Mouse (Mus musculus): Measurements from ENCODE around the gene Camta2.

Camta2 gene

DNA sequence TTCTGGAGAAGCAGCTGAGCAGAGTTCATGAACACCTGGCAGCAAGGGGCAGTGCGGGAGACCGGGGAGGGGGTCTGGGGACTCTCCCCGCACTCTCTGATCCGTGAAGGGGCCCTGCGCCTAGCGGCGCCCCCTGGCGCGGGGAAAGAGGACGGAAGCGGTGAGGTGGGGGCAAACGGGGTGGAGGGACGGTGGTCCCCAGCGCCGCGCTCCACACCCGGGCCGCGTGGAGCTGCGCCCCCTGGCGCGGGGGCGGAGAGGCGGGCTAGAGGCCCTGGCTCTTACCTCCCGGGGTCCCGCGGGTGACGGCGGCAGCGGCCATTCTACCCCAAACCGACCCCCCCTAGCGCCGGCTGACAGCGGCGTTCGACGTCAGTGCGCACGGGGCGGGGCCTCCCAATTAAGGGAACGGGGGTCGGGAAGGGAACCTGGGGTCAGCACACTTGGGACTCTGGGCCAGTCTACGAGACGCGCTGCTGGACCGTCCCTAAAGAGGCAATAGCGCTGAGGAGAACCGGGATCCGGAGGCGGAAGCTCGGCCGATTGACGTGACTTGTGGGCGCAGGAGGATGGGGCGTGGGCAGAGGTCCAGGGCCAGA, at the start of gene Camta2:
Camta2 (minus strand) TSS at position 505 of the 599 bp plus-strand sequence.
- peak; percentile 75 for DNase-seq (ENCODE audit: low spot score)

DNA sequence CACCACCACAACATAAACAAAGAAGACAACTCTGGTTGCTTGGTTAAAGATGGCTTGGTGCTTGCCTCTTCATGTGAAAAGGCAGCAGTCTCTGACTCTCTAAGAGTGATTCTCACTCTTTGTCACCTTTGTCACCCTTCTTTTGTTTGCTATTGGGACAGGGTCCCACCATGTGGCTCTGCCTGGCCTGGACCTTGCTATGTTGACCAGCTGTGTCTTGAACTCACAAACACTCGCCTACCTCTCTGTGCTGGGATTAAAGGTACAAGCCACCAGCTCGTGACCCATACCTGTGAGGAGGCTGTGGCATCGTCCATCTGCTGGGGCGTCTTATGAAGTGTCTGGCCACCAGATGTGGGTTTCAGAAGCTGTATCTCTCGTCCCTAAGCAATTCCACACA, 45.4 kb upstream of the Camta2 start:
- no peak for DNase-seq (ENCODE audit: low spot score)

DNA sequence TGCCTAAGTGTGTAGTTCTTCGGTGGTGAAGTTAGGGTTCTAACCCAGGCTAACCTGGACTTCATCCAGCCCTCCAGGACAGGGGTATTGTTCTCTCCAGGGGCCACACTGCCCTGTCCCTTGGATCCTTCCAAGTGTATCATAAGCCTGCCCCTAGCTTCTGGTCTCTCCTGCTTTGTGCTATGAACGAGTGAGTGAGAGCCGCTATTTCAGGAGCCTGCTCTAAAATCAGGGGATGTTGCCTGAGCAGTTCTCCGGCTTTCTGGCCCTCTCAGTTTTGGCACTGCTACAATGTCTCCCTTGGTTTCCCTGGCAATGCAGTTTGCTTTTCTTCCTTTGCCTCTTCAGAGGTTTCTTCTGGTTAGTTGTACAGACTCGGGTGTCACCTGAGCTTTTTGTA, 43.3 kb upstream of the Camta2 start:
- DNase-seq (ENCODE audit: low spot score): no peak

DNA sequence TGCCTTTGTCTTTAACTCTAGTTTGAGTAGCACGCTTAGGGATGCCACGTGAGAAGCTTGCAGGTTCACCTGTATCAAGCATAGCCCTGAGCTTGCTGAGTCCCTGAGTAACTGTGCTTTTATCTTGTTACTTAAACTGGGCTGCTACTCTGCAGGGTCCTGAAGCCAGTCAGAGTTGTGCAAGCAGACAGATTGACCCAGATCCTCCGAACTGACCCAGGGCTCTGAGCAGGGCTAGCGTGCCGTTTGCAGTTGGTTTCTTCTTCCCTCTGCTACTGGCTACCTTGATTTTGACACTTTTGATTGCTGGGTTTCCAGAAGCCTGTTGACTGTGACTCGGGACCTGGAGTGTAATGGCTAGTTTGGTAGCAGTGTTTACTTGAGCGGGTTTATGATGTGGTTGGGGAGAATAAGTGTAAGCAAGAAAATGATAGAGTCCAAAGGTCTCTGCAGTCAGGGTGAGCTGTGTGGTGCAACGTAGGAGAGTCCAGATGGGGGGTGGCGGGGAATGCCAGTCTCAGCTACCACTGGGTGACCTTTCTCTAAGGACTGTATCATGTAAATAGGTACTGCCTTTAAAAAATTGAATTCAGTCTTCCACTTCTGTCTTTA, 42.6 kb upstream of the Camta2 start:
- no peak for DNase-seq (ENCODE audit: low spot score)

DNA sequence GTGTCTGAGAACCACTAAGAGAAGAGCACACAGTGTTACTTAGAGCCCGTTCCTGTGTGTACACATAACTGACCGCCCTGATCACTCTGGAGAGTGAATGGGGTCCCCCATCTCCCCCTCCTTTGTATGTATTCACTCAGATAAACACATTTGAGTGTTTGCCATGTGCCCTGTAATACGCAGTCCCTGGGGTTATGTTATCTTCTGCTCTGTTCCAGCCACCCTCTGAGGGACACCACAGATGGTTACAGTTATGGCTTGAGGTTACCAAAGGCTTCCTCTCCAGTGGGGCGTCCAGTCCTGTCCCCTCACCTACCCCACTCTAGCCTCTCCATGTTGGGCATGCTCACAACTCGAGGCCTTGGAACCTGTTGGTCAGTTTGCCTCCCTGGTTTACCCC, 39.5 kb upstream of the Camta2 start:
- DNase-seq (ENCODE audit: low spot score): no peak

DNA sequence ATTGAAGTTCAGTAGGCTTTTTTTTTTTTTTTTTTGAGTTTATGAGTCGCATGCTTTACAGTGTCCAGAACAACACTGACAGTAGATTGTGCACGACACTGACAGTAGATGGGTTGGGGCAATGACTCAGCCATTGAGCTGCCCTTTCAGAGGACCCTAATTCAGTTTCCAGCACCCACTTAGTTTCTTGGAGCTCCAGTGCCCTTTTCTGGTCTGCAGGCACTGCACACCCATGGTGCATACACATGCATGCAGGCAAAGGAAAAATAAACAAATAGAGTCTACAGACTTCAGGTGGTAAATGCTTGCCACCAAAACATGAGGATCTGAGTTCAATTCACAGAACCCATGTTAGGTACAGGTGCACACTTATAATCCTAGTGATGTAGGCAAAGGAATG, 38.7 kb upstream of the Camta2 start:
- DNase-seq (ENCODE audit: low spot score): no peak

DNA sequence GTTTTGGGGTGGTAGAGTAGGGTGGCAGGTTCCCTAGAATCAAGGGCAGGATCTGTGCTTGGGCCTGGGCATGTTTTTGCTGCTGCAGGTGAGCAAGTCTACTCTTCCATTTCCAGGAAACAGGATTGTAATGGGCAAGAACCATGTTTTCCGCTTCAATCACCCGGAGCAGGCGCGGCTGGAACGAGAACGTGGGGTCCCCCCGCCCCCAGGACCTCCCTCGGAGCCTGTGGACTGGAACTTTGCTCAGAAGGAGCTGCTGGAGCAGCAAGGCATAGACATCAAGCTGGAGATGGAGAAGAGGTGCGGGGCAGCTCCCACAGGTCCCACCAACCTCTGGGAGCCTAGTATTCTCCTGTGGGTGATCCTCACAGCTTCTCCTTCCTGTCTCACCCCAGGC, 36.8 kb upstream of the Camta2 start:
- DNase-seq (ENCODE audit: low spot score): no peak

DNA sequence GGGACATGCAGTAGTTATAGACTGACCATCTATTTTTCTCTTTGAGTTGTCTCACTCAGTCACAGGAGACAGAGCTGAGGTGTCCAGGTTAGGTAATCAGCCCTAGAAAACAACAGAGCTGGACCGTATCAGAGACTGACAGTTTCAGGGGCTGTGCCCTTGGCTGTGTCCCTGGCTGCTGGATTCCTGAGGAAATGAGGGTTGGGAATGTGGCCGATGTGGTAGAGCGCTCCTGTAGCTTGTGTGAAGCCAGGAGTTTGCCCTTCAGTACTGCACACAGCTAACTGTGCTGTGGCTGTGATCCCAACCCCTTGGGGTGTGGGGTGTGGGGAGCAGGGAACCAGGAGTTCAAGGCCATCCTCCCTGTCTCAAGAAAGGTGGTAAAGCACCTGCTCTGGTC, 33.2 kb upstream of the Camta2 start:
- no peak for DNase-seq (ENCODE audit: low spot score)

DNA sequence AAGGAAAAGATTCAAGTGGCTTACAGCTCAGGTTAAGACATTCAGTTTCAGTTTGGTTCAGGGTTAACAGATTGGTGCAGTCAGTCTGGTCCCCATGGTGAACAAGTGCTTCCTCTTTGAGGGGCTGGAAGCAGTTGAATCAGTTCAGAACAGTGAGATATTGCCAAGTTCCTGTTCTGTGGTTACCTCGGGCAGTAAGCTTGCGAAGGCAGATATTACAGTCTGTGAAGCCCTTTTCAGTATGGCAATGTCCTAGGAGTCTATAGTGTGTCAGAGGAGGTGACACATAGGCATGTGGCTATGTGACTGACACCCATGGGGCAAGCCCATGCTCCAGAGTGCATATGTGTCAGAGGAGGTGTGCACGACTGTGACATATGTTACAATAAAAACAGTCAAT, 32.7 kb upstream of the Camta2 start:
- no peak for DNase-seq (ENCODE audit: low spot score)

DNA sequence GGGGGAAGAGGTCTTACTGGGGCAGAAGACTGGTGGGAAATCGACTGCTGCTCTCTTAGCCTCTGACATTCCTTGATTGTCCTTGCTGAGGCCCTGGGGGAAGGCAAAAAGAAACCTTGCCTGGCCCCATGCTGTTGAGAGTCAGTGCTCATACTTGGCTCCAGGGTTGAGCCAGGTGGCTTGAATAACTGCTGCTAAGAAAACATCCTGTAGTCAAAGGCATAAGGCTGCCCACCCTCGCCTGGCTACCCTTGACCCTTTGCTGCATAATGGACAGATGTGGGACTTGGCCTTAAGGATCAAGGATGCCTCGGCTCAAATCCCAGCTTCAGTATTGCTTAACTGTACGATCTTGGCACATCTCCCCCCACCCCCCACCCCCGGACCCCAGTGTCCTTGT, 30.6 kb upstream of the Camta2 start:
- no peak for DNase-seq (ENCODE audit: low spot score)

DNA sequence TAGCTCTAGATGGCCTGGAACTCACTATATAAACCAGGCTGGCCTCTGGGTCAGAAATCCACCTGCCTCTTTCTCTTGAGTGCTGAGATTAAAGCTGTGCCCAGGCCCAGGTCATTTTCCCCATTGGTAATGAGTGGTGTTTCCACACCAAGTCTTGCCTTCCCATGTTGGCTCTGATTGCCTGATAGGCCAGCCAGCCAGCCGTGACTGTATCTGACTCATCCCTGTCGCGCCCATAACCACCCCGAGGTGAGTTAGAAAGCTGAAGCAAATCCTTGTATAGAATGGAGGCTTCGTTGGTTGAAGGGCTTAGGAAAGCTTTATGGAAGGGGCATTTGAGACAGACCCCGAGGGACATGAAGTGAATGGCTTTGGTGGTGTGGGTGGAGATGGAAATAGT, 27.9 kb upstream of the Camta2 start:
- DNase-seq (ENCODE audit: low spot score): no peak

DNA sequence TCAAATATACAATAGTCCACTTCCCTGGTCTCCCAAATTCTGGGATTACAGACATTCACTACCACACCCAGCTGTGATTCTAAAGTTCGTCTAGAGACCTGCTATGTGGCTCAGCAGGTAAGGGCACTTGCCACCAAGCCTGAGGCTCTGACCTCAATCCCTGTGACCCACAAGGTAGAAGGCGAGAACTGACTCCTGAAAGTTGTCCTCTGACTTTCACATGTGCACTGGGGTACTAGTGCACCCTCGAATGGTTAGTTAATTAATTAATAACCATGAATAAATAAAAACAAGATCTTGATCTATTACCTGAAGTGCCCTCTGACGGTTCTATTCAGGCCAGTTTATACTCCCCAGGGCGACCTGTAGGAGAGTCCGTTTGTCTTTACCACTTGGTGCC, 25.3 kb upstream of the Camta2 start:
- no peak for DNase-seq (ENCODE audit: low spot score)

DNA sequence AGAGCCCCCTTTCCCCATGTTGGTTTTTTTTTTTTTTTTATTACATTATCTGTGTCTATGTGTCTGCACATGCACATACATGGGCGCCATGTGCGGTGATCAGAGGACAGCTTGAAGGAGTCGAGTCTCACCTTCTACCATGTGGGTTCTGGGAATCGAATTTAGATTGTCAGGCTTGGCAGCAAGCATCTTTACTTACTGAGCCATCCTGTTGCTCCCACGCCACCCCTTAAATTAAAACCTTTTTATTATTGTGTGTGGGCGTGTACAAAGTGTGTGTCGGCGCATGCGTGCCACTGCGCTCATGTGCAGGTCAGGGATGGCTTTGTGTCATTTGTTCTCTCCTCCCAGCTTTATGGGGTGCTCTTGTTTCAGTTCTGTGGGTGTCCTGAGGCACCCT, 23.1 kb upstream of the Camta2 start:
- DNase-seq (ENCODE audit: low spot score): no peak

DNA sequence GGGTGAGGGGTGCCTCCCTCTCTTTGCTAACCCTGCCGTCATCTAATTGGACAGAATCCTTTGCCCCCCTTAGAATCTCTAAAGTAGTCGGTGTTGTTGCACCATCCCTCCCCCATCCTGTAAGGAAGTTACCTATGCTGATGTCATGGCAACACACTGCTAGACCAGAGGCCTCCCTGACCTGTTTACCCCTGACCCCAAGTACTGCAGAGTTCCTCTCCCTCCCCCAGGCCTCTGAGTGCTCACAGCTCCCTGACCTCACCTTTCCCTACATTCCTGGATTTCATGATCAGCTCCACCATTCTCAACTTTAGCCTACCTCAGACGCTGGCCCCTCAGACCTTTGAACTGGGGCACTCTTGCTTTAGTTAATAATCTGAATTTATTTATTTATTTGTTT, 18.2 kb upstream of the Camta2 start:
- no peak for DNase-seq (ENCODE audit: low spot score)

DNA sequence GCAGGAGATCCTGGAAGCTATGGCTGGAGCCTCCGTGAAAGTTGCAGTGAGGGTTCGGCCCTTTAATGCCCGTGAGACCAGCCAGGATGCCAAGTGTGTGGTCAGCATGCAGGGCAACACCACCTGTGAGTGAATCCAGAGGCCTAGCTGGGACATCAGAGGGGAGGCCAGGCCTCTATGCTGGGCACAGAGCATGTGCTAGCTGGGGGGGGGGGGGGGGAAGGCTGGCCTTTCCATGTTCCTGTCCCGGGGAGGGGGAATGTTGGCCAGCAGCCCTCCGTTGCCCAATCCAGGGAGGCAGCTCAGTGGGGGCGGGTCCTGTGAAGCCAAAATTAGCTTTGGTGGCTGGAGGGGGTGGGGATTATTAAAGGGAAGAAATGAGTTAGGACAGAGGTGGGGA, 14.9 kb upstream of the Camta2 start:
- no peak for DNase-seq (ENCODE audit: low spot score)

DNA sequence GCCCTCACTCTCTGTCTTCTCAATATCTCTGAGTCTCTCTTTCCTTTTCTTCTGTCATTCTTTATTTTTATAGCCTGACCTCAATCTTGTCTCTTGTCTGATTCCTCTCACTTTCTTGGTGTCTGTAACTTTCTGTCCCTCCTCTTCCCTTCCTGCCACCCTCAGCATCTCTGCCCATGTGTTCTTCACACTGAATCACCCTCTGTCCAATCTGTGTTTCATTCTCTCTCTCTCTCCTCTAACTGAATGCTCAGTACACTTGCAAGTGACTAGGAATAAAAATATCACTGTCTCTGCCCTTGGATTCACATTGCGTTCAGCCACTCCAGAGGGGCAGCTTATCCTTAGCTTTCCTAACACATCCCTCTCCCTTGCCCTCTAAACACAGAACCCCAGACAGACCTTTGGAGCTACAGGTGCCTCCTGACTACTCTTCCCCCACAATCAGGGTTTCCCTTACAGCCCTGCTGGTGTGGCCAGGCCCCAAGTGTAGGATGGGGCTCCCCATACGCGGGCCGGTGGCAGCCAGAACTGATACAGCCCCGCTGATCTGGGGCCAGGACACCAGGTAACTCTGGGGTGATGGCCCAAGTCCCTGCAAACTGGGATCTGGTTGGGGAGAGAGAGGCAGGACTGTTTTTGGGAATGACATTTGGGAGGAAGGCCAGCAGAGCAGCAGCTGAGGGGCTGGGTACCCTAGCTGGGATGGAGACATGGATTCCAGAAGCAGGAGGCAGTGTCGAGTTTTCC, 14.3 kb upstream of the Camta2 start:
- DNase-seq (ENCODE audit: low spot score): no peak

DNA sequence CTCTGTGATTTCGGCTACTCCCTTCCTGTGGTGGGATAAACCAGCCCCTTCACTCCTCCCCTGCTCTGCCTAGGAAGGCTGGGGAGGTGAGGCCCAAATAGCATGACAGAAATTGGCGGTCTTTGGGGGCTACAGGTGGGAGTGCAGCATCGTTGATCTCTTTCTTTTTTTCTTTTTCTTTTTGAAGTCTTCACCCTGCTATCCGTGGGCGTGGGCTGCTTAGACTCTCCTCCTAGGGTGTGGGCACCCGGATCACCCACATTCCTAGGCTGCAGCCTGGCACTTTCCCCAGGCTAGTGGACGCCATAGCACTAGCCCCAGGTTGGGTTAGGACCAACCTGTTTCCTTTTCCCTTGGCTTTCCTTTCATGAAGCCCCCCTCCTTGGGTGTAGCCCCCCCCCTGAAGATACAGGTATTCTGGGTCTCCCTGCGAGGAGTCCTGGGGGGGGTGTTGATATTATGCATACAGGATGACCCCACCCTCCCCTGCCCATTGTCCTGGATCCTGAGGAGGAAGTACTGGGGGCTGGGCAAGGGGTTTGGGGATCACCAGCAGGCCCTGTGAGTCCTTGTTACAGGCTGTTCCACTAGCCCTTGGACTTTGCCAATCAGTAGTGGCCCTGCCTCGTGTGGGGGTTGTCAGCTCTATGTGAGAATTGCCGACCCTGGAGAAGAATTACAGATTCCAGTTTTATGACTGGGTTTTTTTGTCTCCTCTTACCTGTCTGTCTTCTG, 13.5 kb upstream of the Camta2 start:
- DNase-seq (ENCODE audit: low spot score): no peak

DNA sequence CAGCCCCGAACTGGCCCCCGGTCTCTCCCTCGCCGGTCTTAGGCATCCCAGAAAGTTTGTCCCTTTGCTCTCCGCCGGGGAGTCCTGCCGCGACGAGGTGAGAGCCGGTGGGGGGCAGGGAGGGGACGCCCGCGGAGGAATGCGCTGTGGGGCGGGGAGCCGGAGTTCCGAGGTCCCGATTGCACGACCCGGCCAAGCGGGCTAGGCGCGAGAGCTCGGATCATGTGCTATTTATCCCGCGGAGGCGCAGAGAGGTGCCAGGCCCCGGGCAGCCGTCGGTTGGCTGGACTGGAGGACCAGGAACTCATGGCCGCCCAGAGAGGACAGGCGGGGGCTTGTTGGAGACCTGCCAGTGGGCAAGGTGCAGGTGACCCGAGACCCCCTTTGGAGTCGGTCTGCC, 12.7 kb upstream of the Camta2 start:
- peak; percentile 61 for DNase-seq (ENCODE audit: low spot score)

DNA sequence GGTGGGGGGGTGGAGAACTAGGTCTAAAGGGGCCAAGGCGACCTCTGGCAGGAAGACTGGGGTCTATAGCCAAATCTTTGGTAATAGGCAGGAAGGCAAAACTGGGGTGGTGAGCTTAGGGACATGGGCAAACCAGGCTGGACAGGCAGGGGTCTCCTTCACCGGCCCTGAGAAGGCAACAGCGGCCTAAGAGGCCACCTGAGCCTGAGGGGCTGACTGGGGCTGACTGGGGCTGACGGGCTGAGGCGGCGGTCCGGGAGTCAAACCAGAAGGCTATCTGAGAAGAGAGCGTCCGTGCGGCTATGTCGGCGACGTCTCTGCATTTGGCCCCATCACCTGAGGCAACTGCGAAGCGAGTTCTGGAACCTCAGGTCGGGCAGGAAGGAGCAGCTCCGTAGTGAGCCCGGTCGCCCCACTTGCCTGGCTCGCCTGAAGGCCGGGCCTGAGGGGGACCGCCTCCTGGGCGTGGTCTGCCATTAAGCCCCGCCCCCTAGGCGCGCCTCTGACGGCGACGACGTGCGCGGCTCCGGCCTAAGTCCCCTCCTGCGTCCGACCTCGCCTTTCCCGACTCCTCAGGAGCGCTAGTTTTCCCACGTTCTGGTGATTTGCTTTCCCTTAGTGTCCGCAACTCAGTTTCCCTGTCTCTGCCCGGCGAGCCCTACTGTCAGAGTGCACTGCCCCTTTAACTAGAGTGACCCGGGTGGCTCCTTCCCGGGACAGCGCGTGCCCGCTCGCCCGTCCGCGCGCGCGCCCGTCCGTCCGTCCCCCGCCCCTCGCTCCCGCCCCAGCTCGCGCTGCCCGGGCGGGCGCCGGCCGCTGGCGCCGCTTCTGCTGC, 12.0 kb upstream of the Camta2 start, which contains the start of the genes Inca1 and Kif1c:
Inca1 (minus strand) TSS at position 434 of the 835 bp plus-strand sequence.
Kif1c (plus strand) TSS at position 827 of the 835 bp plus-strand sequence.
- DNase-seq (ENCODE audit: low spot score): peak; percentile 88

DNA sequence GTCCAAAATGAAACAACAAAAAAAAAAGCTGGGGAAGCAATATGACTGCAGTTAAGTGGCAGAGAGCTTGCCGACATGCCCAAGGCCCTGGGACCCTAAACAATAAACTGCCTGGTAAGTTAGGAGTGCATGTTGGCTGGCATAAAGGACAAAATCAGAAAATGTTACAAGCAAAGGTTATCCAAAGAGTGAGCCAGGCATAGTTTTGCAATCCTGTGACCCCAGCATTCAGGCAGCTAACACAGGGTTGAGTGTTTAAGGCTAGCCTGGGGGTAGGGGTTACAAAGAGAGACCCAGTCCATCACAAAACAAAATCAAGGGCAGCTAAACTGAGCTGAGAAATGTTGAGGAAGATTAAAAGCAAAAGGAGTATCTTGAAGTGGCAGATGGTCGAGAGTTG, 11.1 kb upstream of the Camta2 start:
- no peak for DNase-seq (ENCODE audit: low spot score)

DNA sequence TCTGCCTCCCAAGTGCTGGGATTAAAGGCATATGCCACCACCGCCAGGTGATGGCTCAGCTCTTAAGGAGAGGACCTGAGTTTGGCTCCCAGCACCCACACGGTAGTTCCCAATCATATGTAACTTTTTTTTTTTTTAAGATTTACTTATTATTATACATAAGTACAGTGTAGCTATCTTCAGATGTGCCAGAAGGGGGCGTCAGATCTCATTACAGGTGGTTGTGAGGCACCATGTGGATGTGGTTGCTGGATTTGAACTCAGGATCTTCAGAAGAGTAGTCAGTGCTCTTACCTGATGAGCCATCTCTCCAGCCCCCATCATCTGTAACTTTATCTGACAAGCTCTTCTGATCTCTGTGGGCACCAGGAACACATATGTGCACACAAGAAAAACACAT, 9.5 kb upstream of the Camta2 start:
- no peak for DNase-seq (ENCODE audit: low spot score)

DNA sequence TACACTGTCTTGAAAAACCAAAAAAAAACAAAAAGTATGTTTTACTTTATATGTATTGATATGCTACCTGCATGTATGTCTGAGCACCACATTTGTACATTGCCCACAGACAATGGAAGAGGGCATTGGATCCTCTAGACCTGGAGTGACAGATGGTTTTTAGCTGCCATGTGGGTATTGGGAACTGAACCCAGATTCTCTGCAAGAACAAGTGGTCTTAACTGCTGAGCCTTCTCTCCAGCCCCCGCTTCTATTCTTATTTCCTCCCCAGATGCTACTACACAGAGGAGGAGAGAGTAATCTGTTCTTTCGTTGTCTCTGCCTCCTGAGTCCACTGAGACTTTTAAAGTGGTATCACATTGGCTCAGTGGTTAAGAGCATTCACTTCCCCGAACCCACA, 5.6 kb upstream of the Camta2 start:
- no peak for DNase-seq (ENCODE audit: low spot score)
